Mouse (Mus musculus) lung, postnatal 0 days (tissue): ENCODE data around the gene Nup210. TPM values are rescaled to one million over a fixed set of nuclear protein-coding genes. Genes with fewer than 3 reads are reported as not detected.

Source experiments
- ATAC-seq: fragments of 200-750 bp; cut with Nextera tagmentation; 2 replicates; pipeline ENCODE4 v1.8.0; 2017; ENCODE audit warnings: moderate library complexity
- DNase-seq: peaks from one replicate; pipeline ENCODE4 v3.0.0-alpha.2; 2016; ENCODE audit warnings: low spot score
- H3K27ac ChIP-seq: fragments of 300-500 bp; sonication (generic); 2 replicates; pipeline ENCODE4 v1.5.1; 2014; ENCODE audit warnings: antibody characterized with exemption, mild to moderate bottlenecking, low read length, mixed read lengths
- H3K27me3 ChIP-seq: fragments of 300-500 bp; sonication (generic); replicated peaks from 2 replicates; pipeline ENCODE4 v1.6.1; 2014; ENCODE audit warnings: low read length, mixed read lengths; ENCODE audit not compliant: insufficient read depth
- H3K36me3 ChIP-seq: fragments of 300-500 bp; sonication (generic); 2 replicates; pipeline ENCODE4 v1.6.1; 2014; ENCODE audit warnings: low read length, mixed read lengths; ENCODE audit not compliant: insufficient read depth
- H3K4me1 ChIP-seq: fragments of 300-500 bp; sonication (generic); 2 replicates; pipeline ENCODE4 v1.6.1; 2014; ENCODE audit warnings: antibody characterized with exemption, low read depth, low read length, mixed read lengths; ENCODE audit not compliant: insufficient read depth
- H3K4me2 ChIP-seq: fragments of 300-500 bp; sonication (generic); replicated peaks from 2 replicates; pipeline ENCODE4 v1.6.1; 2014; ENCODE audit warnings: low read depth, mild to moderate bottlenecking, low read length, moderate library complexity, mixed read lengths
- H3K4me3 ChIP-seq: fragments of 300-500 bp; sonication (generic); 2 replicates; pipeline ENCODE4 v1.5.1; 2014; ENCODE audit warnings: low read depth, low read length
- H3K9ac ChIP-seq: fragments of 300-500 bp; sonication (generic); replicated peaks from 2 replicates; pipeline ENCODE4 v1.6.1; 2014; ENCODE audit warnings: low read depth, mild to moderate bottlenecking
- H3K9me3 ChIP-seq: fragments of 300-500 bp; sonication (generic); 2 replicates; pipeline ENCODE4 v1.6.1; 2016; ENCODE audit warnings: low read length, mixed read lengths
- CTCF ChIP-seq: IDR thresholded peaks from 2 replicates; pipeline ENCODE4 v1.5.1; 2016; ENCODE audit warnings: antibody characterized with exemption, mild to moderate bottlenecking
- EP300 ChIP-seq: IDR thresholded peaks from 2 replicates; pipeline ENCODE4 v1.6.1; 2016; ENCODE audit warnings: antibody characterized with exemption, mild to moderate bottlenecking, control low read depth
- WGBS: fragments of 180-500 bp; shearing (Covaris S2); extraction: QIAGEN DNeasy Blood & Tissue Kit; methylation state at CpG from one replicate; pipeline ENCODE4 v1.1.7; 2014; 5-methylcytosine and 5-hydroxymethylcytosine counted together
- polyA plus RNA-seq: library from polyadenylated mRNA; unstranded; fragments of >200 nt; fragmentation: Nextera tagmentation; extraction: Ambion mirVana; gene quantifications from 2 replicates; pipeline ENCODE4 v1.2.1, GENCODE M21; 2015

The Nup210 gene
- polyA plus RNA-seq, 1 experiment from 2014 or later = 5.8 TPM

- TF ChIP-seq CTCF = no peak
- TF ChIP-seq EP300 = no peak
- no peak overlapping the region for H3K27ac ChIP-seq
- H3K9ac ChIP-seq = no peak overlapping the region
- ATAC-seq (no peak), DNase-seq (peak; percentile 32)
- no peaks in the 10 kb centered on the region for H3K4me1 ChIP-seq
- no peaks in the 10 kb centered on the region for H3K27me3 ChIP-seq
- H3K36me3 ChIP-seq = no peaks in the 10 kb centered on the region
- H3K9me3 ChIP-seq = no peaks in the 10 kb centered on the region
- H3K4me2 ChIP-seq = no peak overlapping the region
- WGBS = 52% methylated on average over 5 of the region's 5 CpGs
- no peak overlapping the region for H3K4me3 ChIP-seq
Observed at GRCm38 (mm10) chr6:91100621-91101020, 16.0 kb downstream of the Nup210 start.

GRCm38 (mm10) chr6:91097879-91098278 lies 18.8 kb downstream of the Nup210 start:
- no peak overlapping the region for H3K4me3 ChIP-seq
- no peaks in the 10 kb centered on the region for H3K4me1 ChIP-seq
- DNase-seq = no peak
- no peaks in the 10 kb centered on the region for H3K27me3 ChIP-seq
- no peak overlapping the region for H3K9ac ChIP-seq
- ATAC-seq = no peak
- H3K27ac ChIP-seq = no peak overlapping the region
- 97% methylated on average over 3 of the region's 3 CpGs for WGBS
- no peaks in the 10 kb centered on the region for H3K36me3 ChIP-seq
- H3K4me2 ChIP-seq = no peak overlapping the region
- TF ChIP-seq CTCF = no peak
- no peak for TF ChIP-seq EP300
- H3K9me3 ChIP-seq = no peaks in the 10 kb centered on the region

GRCm38 (mm10) chr6:91095072-91095601 lies 21.5 kb downstream of the Nup210 start:
- no peaks in the 10 kb centered on the region for H3K9me3 ChIP-seq
- DNase-seq (no peak), ATAC-seq (no peak)
- no peak overlapping the region for H3K4me2 ChIP-seq
- H3K4me1 ChIP-seq = no peaks in the 10 kb centered on the region
- no peaks in the 10 kb centered on the region for H3K27me3 ChIP-seq
- H3K27ac ChIP-seq = no peak overlapping the region
- TF ChIP-seq CTCF (no peak), EP300 (no peak)
- WGBS = 83% methylated on average over 2 of the region's 2 CpGs
- H3K4me3 ChIP-seq = no peak overlapping the region
- H3K9ac ChIP-seq = no peak overlapping the region
- no peaks in the 10 kb centered on the region for H3K36me3 ChIP-seq

- Histone ChIP-seq H3K9ac (no peak overlapping the region), H3K4me2 (no peak overlapping the region), H3K36me3 (no peaks in the 10 kb centered on the region), H3K27ac (no peak overlapping the region), H3K27me3 (no peaks in the 10 kb centered on the region), H3K4me1 (no peaks in the 10 kb centered on the region), H3K4me3 (no peak overlapping the region), H3K9me3 (no peaks in the 10 kb centered on the region)
- no peak for DNase-seq
- WGBS = 72% methylated on average over 10 of the region's 10 CpGs
- no peak for ATAC-seq
- TF ChIP-seq EP300 (no peak), CTCF (no peak)
Observed at GRCm38 (mm10) chr6:91092216-91092899, 24.3 kb downstream of the Nup210 start.

- H3K27me3 ChIP-seq = no peaks in the 10 kb centered on the region
- H3K4me2 ChIP-seq = no peak overlapping the region
- H3K27ac ChIP-seq = no peak overlapping the region
- H3K4me3 ChIP-seq = no peak overlapping the region
- no peak for ATAC-seq
- H3K9me3 ChIP-seq = no peaks in the 10 kb centered on the region
- no peaks in the 10 kb centered on the region for H3K36me3 ChIP-seq
- H3K4me1 ChIP-seq = no peaks in the 10 kb centered on the region
- WGBS = 59% methylated on average over 5 of the region's 5 CpGs
- TF ChIP-seq EP300 (no peak), CTCF (peak; percentile 53)
- H3K9ac ChIP-seq = no peak overlapping the region
- no peak for DNase-seq
Observed at GRCm38 (mm10) chr6:91085114-91085892, 31.3 kb downstream of the Nup210 start.

- no peaks in the 10 kb centered on the region for H3K4me1 ChIP-seq
- H3K36me3 ChIP-seq = no peaks in the 10 kb centered on the region
- H3K9me3 ChIP-seq = no peaks in the 10 kb centered on the region
- no peak for ATAC-seq
- H3K27ac ChIP-seq = no peak overlapping the region
- H3K9ac ChIP-seq = no peak overlapping the region
- H3K4me3 ChIP-seq = no peak overlapping the region
- peak; percentile 36 for DNase-seq
- peak; percentile 60 for TF ChIP-seq CTCF
- TF ChIP-seq EP300 = no peak
- no peak overlapping the region for H3K4me2 ChIP-seq
- WGBS = 28% methylated on average over 1 of the region's 1 CpGs
- no peaks in the 10 kb centered on the region for H3K27me3 ChIP-seq
Observed at GRCm38 (mm10) chr6:91080033-91080432, 36.6 kb downstream of the Nup210 start.
